Mouse (Mus musculus): Measurements from ENCODE around the gene Pcbp3. TPM values are rescaled to one million over a fixed set of nuclear protein-coding genes. Genes with fewer than 3 reads are reported as not detected.

Pcbp3 gene
- polyA plus RNA-seq, 1 experiment from 2014 or later: 28.3 TPM

DNA sequence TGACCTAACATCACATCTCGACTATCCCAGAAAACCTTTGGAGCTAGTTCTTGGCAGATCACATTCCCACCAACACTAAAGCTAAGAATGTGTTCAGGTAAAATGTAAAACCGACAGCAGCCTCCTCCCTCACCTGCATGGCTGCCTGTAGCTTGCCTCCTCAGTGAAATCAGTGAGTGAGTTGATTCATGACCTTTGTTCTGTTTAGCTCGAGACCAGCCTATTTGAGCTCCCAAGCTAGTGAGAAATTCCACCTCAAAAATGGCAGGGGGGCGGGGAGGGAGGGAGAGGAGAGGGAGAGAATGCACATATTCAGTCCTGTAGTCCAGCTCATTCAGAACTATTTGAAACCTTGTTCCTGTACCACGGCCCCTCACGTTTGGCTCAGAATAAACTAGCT is 86.4 kb downstream of the Pcbp3 start:
- Histone ChIP-seq H3K4me3 (no peak overlapping the region), H3K9ac (no peak overlapping the region), H3K4me2 (no peak overlapping the region), H3K4me1 (no peaks in the 10 kb centered on the region), H3K36me3 (no peaks in the 10 kb centered on the region), H3K27me3 (no peaks in the 10 kb centered on the region), H3K9me3 (no peaks in the 10 kb centered on the region), H3K27ac (no peak overlapping the region)
- WGBS: 72% methylated on average over 6 of the region's 6 CpGs
- ATAC-seq (ENCODE audit: insufficient number of reproducible peaks, insufficient read depth, low FRiP score, low TSS enrichment, low read depth): no peak

DNA sequence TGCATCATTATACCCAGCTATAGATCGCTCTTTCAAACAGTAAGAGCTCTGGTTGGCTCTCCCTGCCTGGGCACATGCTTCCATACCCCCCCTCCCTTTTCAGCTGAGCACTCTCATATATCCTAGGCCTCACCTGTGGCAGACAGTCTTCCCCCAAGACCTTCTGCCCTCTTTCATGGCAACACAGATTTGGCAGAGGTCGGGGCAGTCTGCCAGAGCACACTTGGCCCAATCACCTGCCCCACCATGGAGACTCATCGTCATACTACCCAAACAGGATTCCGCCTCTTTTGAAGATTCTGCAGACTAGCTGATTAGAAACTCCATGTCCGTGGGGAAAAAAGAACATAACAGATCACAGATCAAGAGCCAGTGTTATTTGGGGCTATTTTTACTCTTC is 86.8 kb downstream of the Pcbp3 start:
- Histone ChIP-seq H3K4me1 (no peaks in the 10 kb centered on the region), H3K27me3 (no peaks in the 10 kb centered on the region), H3K27ac (no peak overlapping the region), H3K4me2 (no peak overlapping the region), H3K36me3 (no peaks in the 10 kb centered on the region), H3K4me3 (no peak overlapping the region), H3K9me3 (no peaks in the 10 kb centered on the region), H3K9ac (no peak overlapping the region)
- ATAC-seq (ENCODE audit: insufficient number of reproducible peaks, insufficient read depth, low FRiP score, low TSS enrichment, low read depth): no peak
- WGBS: 89% methylated on average over 5 of the region's 5 CpGs

DNA sequence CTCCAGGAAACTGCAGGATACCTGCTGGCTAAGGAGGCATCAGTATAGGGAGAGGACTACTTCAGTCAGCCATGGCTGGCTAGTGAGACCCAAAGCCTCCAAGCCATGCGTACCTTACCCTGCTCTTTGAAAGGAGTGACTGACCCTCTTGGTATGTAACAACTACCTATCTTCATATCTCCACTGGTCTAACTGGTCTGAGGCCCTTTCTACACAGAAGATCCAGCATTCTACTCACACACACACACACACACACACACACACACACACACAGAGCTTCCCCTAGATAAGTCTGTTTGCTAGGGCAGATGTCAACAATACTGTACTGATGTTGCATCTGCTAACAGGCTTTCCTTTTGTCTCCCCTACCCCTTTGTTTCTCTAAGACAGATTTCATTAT is 87.3 kb downstream of the Pcbp3 start:
- Histone ChIP-seq H3K27ac (no peak overlapping the region), H3K36me3 (no peaks in the 10 kb centered on the region), H3K4me2 (no peak overlapping the region), H3K9ac (no peak overlapping the region), H3K27me3 (no peaks in the 10 kb centered on the region), H3K4me3 (no peak overlapping the region), H3K4me1 (no peaks in the 10 kb centered on the region), H3K9me3 (no peaks in the 10 kb centered on the region)
- WGBS: 89% methylated on average over 1 of the region's 1 CpGs
- ATAC-seq (ENCODE audit: insufficient number of reproducible peaks, insufficient read depth, low FRiP score, low TSS enrichment, low read depth): no peak

DNA sequence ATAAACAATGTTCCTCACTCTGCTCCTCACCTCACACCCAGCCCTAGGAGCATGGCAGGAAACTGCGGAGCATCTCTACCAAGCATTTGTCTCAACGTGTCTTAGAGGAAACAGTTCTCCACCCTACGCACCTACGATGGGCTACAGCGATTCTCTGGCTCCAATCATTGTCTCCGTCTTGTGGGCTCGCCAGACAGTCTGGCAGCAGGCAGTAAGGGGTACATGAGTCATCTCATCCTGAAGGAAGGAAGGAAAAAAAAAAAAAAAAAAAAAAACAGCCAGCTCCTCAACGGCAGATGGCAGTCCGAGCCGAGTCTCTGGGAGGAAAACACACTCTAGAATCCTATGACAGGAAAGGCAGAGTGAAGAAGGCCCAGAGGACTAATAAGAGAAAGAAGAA is 87.7 kb downstream of the Pcbp3 start:
- H3K27me3 ChIP-seq: no peaks in the 10 kb centered on the region
- H3K9ac ChIP-seq: no peak overlapping the region
- no peaks in the 10 kb centered on the region for H3K36me3 ChIP-seq
- no peaks in the 10 kb centered on the region for H3K9me3 ChIP-seq
- 64% methylated on average over 10 of the region's 10 CpGs for WGBS
- H3K4me3 ChIP-seq: no peak overlapping the region
- no peaks in the 10 kb centered on the region for H3K4me1 ChIP-seq
- no peak overlapping the region for H3K4me2 ChIP-seq
- no peak for ATAC-seq (ENCODE audit: insufficient number of reproducible peaks, insufficient read depth, low FRiP score, low TSS enrichment, low read depth)
- no peak overlapping the region for H3K27ac ChIP-seq

DNA sequence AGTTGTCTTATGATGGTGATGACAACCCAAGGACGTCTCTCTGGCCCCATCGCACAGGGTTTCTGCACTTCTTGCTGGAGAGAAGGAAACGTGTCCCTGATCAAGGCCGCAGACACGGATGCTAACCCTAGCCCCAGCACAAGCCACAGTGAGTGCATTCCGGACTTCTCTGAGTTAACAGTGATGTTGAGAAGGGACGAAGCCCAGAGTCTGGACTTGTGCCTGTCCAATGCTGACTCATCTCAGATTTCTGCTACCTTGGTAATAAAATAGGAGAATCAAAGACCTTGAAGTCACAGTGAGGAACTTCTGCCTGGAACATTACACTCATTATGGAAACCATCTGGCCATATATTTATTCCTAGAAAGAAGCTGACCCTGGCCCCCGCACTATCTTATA is 89.0 kb downstream of the Pcbp3 start:
- no peak overlapping the region for H3K9ac ChIP-seq
- H3K4me1 ChIP-seq: no peaks in the 10 kb centered on the region
- H3K27me3 ChIP-seq: no peaks in the 10 kb centered on the region
- no peak overlapping the region for H3K4me2 ChIP-seq
- H3K36me3 ChIP-seq: no peaks in the 10 kb centered on the region
- H3K9me3 ChIP-seq: no peaks in the 10 kb centered on the region
- H3K4me3 ChIP-seq: no peak overlapping the region
- no peak overlapping the region for H3K27ac ChIP-seq
- WGBS: 78% methylated on average over 8 of the region's 8 CpGs
- ATAC-seq (ENCODE audit: insufficient number of reproducible peaks, insufficient read depth, low FRiP score, low TSS enrichment, low read depth): no peak

DNA sequence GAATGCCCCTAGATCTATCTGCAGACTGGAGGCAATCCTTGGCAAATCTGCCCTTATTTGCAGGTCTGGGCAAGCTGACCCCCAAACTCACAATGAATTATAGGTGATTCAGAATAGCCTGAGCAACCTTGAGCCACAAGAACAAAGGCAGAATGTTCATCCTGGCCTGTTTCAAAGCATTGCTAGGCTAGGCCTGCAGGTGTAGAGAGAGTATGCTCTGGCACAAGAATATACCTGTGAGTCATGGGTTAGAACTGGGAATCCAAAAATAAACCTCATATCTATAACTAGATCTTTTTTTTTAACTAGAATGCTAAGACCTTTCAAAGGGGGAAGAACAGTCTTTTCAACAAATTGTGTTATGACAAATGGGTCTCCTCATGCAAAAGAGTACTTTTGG is 95.8 kb downstream of the Pcbp3 start:
- Histone ChIP-seq H3K4me3 (no peak overlapping the region), H3K9me3 (no peaks in the 10 kb centered on the region), H3K4me2 (no peak overlapping the region), H3K4me1 (no peaks in the 10 kb centered on the region), H3K9ac (no peak overlapping the region), H3K36me3 (no peaks in the 10 kb centered on the region), H3K27ac (no peak overlapping the region), H3K27me3 (no peaks in the 10 kb centered on the region)
- ATAC-seq (ENCODE audit: insufficient number of reproducible peaks, insufficient read depth, low FRiP score, low TSS enrichment, low read depth): no peak

DNA sequence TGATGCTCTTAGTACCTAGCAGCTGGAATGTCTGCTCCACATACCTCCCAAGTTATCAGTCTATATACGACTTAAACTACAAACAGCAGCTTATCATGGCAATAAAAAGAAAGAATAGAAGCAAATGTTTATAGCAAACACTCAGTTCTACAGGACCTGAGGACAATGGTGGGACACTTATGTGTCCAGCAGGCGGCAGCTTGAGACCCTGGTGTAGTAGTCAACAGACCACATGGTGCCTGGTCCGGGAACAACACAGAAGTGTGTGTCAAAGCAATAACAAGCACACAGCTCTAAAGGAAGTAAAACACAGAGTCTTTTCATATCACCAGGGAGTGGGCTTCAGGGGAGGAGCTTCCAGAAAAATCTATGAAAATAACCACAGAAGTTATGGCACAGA is 100.7 kb downstream of the Pcbp3 start:
- Histone ChIP-seq H3K4me1 (peaks cover 15% of the 10 kb centered on the region), H3K9ac (no peak overlapping the region), H3K27ac (no peak overlapping the region), H3K9me3 (no peaks in the 10 kb centered on the region), H3K27me3 (no peaks in the 10 kb centered on the region), H3K36me3 (no peaks in the 10 kb centered on the region), H3K4me3 (no peak overlapping the region), H3K4me2 (no peak overlapping the region)
- 73% methylated on average over 3 of the region's 3 CpGs for WGBS
- no peak for ATAC-seq (ENCODE audit: insufficient number of reproducible peaks, insufficient read depth, low FRiP score, low TSS enrichment, low read depth)

DNA sequence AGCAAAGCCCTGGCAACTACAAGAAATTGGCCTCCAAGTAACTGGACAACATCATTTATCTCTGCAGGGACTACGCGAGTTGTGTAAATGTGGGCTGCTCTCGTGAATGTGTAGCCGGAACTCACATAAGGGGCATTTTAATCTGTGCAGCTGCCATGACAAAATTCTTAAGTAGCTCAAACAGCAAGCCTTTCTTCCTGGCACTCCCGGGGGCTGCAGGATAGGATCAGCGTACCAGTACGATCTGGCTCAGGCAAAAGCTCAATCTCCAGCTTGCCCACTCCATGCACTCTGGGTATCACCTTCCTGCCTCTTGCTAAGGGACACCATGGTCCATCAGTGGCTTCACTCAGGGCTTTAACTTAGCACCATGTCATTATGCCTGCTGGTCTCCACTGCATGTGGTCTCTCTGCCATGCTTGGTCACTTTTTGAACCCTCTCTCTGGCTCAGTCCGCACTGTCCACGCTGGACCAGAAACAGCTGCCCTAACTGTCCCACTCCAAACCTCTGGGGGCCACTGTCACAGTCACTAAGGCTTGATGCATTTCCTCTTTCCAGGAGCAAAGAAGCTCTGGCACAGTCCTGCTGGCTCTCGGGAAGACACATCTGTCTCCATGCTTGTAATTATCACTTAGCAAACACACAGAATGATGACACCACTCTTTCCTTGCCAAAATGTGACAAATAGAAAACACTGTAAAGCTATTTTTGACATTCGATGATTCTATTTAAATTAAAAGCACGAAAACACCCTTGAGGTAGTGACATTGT is 102.1 kb downstream of the Pcbp3 start:
- Histone ChIP-seq H3K27me3 (no peaks in the 10 kb centered on the region), H3K4me2 (no peak overlapping the region), H3K27ac (no peak overlapping the region), H3K4me3 (no peak overlapping the region), H3K4me1 (peaks cover 15% of the 10 kb centered on the region), H3K36me3 (no peaks in the 10 kb centered on the region), H3K9ac (no peak overlapping the region), H3K9me3 (no peaks in the 10 kb centered on the region)
- WGBS: 70% methylated on average over 12 of the region's 12 CpGs
- no peak for ATAC-seq (ENCODE audit: insufficient number of reproducible peaks, insufficient read depth, low FRiP score, low TSS enrichment, low read depth)

DNA sequence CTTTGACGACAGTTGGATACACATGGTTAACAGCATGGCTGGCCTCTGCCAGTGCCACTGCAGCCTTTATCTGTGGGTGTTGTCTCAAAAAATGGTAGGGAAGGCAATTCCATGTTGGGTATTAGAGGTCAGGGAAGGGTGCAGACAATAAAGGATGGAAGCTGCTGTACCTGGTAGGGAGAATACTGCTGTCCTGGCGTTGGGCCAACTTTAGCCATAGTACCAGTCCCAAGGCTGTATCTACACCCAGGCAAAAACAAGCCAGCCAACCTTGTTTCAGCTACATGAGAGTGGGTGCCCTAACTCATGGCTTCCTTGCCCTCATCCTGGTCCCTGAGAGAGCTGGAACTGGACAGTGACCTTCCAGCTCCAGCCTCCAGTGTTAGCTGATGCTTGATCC is 103.8 kb downstream of the Pcbp3 start:
- H3K27me3 ChIP-seq: no peaks in the 10 kb centered on the region
- H3K36me3 ChIP-seq: no peaks in the 10 kb centered on the region
- 83% methylated on average over 2 of the region's 2 CpGs for WGBS
- no peak overlapping the region for H3K27ac ChIP-seq
- H3K4me3 ChIP-seq: no peak overlapping the region
- H3K9me3 ChIP-seq: no peaks in the 10 kb centered on the region
- peaks cover 15% of the 10 kb centered on the region for H3K4me1 ChIP-seq
- no peak for ATAC-seq (ENCODE audit: insufficient number of reproducible peaks, insufficient read depth, low FRiP score, low TSS enrichment, low read depth)
- no peak overlapping the region for H3K9ac ChIP-seq
- H3K4me2 ChIP-seq: no peak overlapping the region

DNA sequence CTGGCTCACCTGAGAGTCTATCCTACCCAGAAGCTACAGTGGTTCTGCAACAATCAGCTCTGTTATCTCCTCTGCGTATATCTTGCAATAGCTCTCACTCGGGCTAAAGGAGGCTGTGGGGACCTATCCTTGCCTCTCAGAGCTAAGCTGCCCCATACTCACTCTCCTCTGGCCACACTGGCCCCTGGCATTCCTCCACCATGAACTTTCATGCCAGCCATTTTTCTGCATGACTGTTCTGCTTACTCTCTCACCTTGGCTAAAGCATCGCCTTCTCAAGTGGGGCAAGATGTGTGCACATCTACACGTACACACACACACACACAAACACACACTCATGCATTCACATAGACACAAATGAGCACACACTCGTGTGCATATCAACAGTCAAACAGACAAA is 115.2 kb downstream of the Pcbp3 start:
- H3K9ac ChIP-seq: no peak overlapping the region
- ATAC-seq (ENCODE audit: insufficient number of reproducible peaks, insufficient read depth, low FRiP score, low TSS enrichment, low read depth): no peak
- no peaks in the 10 kb centered on the region for H3K9me3 ChIP-seq
- no peak overlapping the region for H3K27ac ChIP-seq
- no peak overlapping the region for H3K4me2 ChIP-seq
- H3K36me3 ChIP-seq: no peaks in the 10 kb centered on the region
- 89% methylated on average over 5 of the region's 5 CpGs for WGBS
- H3K4me1 ChIP-seq: peaks cover 7% of the 10 kb centered on the region; the same call in 1 of the 2 replicates
- H3K4me3 ChIP-seq: no peak overlapping the region
- H3K27me3 ChIP-seq: no peaks in the 10 kb centered on the region

DNA sequence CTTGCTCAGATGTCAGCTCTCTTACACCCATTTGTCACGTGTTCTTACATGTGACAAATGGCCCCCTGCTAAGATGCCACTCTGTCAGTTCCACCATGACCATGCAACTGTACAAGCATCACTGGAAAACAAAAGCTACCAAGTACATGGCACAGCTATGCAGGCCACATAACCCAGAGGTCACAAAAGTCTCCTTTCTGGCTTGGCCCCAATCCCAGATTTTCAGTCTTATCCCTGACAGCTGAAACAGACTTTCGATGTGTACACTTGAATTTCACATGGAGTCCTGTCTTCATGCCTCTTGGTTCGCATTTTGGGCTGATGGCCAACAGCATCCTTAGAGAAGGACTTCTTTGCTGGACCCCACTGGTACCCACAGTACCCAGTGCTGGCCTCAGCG is 116.8 kb downstream of the Pcbp3 start:
- ATAC-seq (ENCODE audit: insufficient number of reproducible peaks, insufficient read depth, low FRiP score, low TSS enrichment, low read depth): no peak
- H3K27ac ChIP-seq: no peak overlapping the region
- peaks cover 7% of the 10 kb centered on the region; the same call in 1 of the 2 replicates for H3K4me1 ChIP-seq
- H3K9ac ChIP-seq: no peak overlapping the region
- H3K36me3 ChIP-seq: no peaks in the 10 kb centered on the region
- no peak overlapping the region for H3K4me3 ChIP-seq
- H3K9me3 ChIP-seq: no peaks in the 10 kb centered on the region
- H3K4me2 ChIP-seq: no peak overlapping the region
- 83% methylated on average over 4 of the region's 4 CpGs for WGBS
- H3K27me3 ChIP-seq: no peaks in the 10 kb centered on the region

DNA sequence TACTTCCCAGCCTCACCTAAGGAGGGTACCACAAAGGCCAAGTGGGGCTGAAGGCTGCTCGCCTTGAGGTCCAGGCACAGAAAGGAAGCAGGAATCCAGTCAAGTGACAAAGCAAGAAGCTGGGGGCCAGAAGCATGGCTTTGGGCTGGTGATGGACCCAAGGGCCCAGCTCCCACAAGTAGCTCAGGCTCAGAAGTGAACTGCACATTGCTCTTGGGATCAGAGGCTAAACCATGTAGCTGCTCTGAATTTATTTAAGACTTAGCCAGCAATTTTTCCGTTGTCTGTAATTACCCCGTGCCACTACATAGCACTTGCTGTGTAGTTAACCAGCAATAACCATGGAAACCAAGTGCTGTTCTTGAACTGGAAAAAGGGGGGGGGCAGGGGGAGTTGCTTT is 117.3 kb downstream of the Pcbp3 start:
- Histone ChIP-seq H3K9ac (no peak overlapping the region), H3K27ac (no peak overlapping the region), H3K4me2 (no peak overlapping the region), H3K9me3 (no peaks in the 10 kb centered on the region), H3K36me3 (no peaks in the 10 kb centered on the region), H3K4me3 (no peak overlapping the region), H3K27me3 (no peaks in the 10 kb centered on the region), H3K4me1 (peaks cover 7% of the 10 kb centered on the region; the same call in 1 of the 2 replicates)
- WGBS: 69% methylated on average over 3 of the region's 3 CpGs
- no peak for ATAC-seq (ENCODE audit: insufficient number of reproducible peaks, insufficient read depth, low FRiP score, low TSS enrichment, low read depth)
